Mouse (Mus musculus) limb, embryonic 14.5 days (tissue): ENCODE measurements around the gene Slc13a5. TPM values are rescaled to one million over a fixed set of nuclear protein-coding genes. Genes with fewer than 3 reads are reported as not detected.
A peak's percentile ranks its signal among the peaks of the same experiment; 100 is the strongest.

ENCODE experiments used
- ATAC-seq: fragments of 200-750 bp; cut with Nextera tagmentation; 2 replicates; pipeline ENCODE4 v1.8.0; 2017; ENCODE audit warnings: low read depth, moderate number of reproducible peaks, moderate TSS enrichment; ENCODE audit not compliant: low FRiP score
- DNase-seq: peaks from one replicate; pipeline ENCODE4 v3.0.0-alpha.2; 2015; ENCODE audit warnings: low spot score
- H3K27ac ChIP-seq: fragments of 300-500 bp; sonication (generic); replicated peaks from 2 replicates; pipeline ENCODE4 v1.5.1; 2014; ENCODE audit warnings: low read depth, mild to moderate bottlenecking, low read length, moderate library complexity, mixed read lengths
- H3K27me3 ChIP-seq: fragments of 300-500 bp; sonication (generic); 2 replicates; pipeline ENCODE4 v1.6.1; 2014; ENCODE audit warnings: low read length, mixed read lengths; ENCODE audit not compliant: control insufficient read depth, insufficient read depth
- H3K36me3 ChIP-seq: fragments of 300-500 bp; sonication (generic); 2 replicates; pipeline ENCODE4 v1.6.1; 2014; ENCODE audit warnings: mild to moderate bottlenecking, low read length, moderate library complexity, mixed read lengths; ENCODE audit not compliant: control insufficient read depth, insufficient read depth
- H3K4me1 ChIP-seq: fragments of 300-500 bp; sonication (generic); 2 replicates; pipeline ENCODE4 v1.6.1; 2014; ENCODE audit warnings: antibody characterized with exemption, low read length, mixed read lengths; ENCODE audit not compliant: control insufficient read depth, insufficient read depth
- H3K4me2 ChIP-seq: fragments of 300-500 bp; sonication (generic); replicated peaks from 2 replicates; pipeline ENCODE4 v1.6.1; 2014; ENCODE audit warnings: low read depth, mild to moderate bottlenecking, low read length, moderate library complexity; ENCODE audit not compliant: severe bottlenecking
- H3K4me3 ChIP-seq: fragments of 300-500 bp; sonication (generic); replicated peaks from 2 replicates; pipeline ENCODE4 v1.5.1; 2014; ENCODE audit warnings: low read length
- H3K9ac ChIP-seq: fragments of 300-500 bp; sonication (generic); 2 replicates; pipeline ENCODE4 v1.6.1; 2014; ENCODE audit warnings: mild to moderate bottlenecking, low read depth, low read length, moderate library complexity; ENCODE audit not compliant: severe bottlenecking
- H3K9me3 ChIP-seq: fragments of 300-500 bp; sonication (generic); 2 replicates; pipeline ENCODE4 v1.6.1; 2016; ENCODE audit warnings: low read length; ENCODE audit not compliant: control insufficient read depth
- POLR2A ChIP-seq: fragments of 200-500 bp; IDR thresholded peaks from 2 replicates; pipeline ENCODE4 v1.8.0; 2012; ENCODE audit warnings: inconsistent platforms, mild to moderate bottlenecking, moderate library complexity, borderline replicate concordance; ENCODE audit not compliant: insufficient read depth, insufficient read length; ENCODE audit errors: extremely low read depth
- WGBS: fragments of 180-500 bp; shearing (Covaris S2); extraction: QIAGEN DNeasy Blood & Tissue Kit; methylation state at CpG from one replicate; pipeline ENCODE4 v1.1.7; 2014; 5-methylcytosine and 5-hydroxymethylcytosine counted together
- polyA plus RNA-seq, 2 experiments: library from polyadenylated mRNA; depleted of rRNA in 1 of 2; stranded (reverse) in 1 of 2; unstranded in 1 of 2; fragments of >200 nt; fragmentation: Nextera tagmentation in 1 of 2; extraction: Ambion mirVana in 1 of 2; gene quantifications; 2 replicates each; pipeline versions ENCODE4 v1.2.1 to v1.2.3; 2012 to 2014

The Slc13a5 gene
- polyA plus RNA-seq, 2 experiments: 3.0 to 5.6 TPM

GRCm38 (mm10) chr11:72205256-72205655 lies 61.8 kb downstream of the Slc13a5 start:
- Histone ChIP-seq H3K4me2 (no peak overlapping the region), H3K36me3 (peaks cover 22% of the 10 kb centered on the region), H3K4me3 (peak overlapping the region; percentile 80; the same call in 1 of the 2 replicates), H3K9me3 (no peaks in the 10 kb centered on the region), H3K4me1 (peaks cover 12% of the 10 kb centered on the region), H3K9ac (no peak overlapping the region), H3K27me3 (no peaks in the 10 kb centered on the region), H3K27ac (no peak overlapping the region)
- DNase-seq (no peak), ATAC-seq (no peak)
- no peak for TF ChIP-seq POLR2A
- 83% methylated on average over 6 of the region's 6 CpGs for WGBS

- Histone ChIP-seq H3K4me2 (no peak overlapping the region), H3K36me3 (peaks cover 15% of the 10 kb centered on the region), H3K9ac (no peak overlapping the region), H3K4me1 (peaks cover 12% of the 10 kb centered on the region), H3K27me3 (no peaks in the 10 kb centered on the region), H3K4me3 (no peak overlapping the region), H3K9me3 (no peaks in the 10 kb centered on the region), H3K27ac (no peak overlapping the region)
- ATAC-seq (no peak), DNase-seq (no peak)
- TF ChIP-seq POLR2A: no peak
- 74% methylated on average over 1 of the region's 1 CpGs for whole genome bisulfite sequencing
These were observed 63.6 kb downstream of the Slc13a5 start for GRCm38 (mm10) chr11:72203440-72203839.

GRCm38 (mm10) chr11:72196506-72196905 lies 70.5 kb downstream of the Slc13a5 start:
- Histone ChIP-seq H3K27me3 (no peaks in the 10 kb centered on the region), H3K4me1 (no peaks in the 10 kb centered on the region), H3K9ac (no peak overlapping the region), H3K9me3 (no peaks in the 10 kb centered on the region), H3K27ac (no peak overlapping the region), H3K4me2 (no peak overlapping the region), H3K36me3 (peaks cover 35% of the 10 kb centered on the region), H3K4me3 (no peak overlapping the region)
- DNase-seq (no peak), ATAC-seq (no peak)
- no peak for TF ChIP-seq POLR2A
- WGBS: 91% methylated on average over 8 of the region's 8 CpGs

GRCm38 (mm10) chr11:72194259-72194658 lies 72.8 kb downstream of the Slc13a5 start:
- ATAC-seq (no peak), DNase-seq (no peak)
- Histone ChIP-seq H3K4me3 (no peak overlapping the region), H3K27me3 (no peaks in the 10 kb centered on the region), H3K9ac (no peak overlapping the region), H3K9me3 (no peaks in the 10 kb centered on the region), H3K4me1 (no peaks in the 10 kb centered on the region), H3K27ac (no peak overlapping the region), H3K4me2 (no peak overlapping the region), H3K36me3 (peaks cover 46% of the 10 kb centered on the region)
- 92% methylated on average over 2 of the region's 2 CpGs for WGBS
- TF ChIP-seq POLR2A: no peak

Other genes starting within 250 kb of the Slc13a5 start
- 0.28 TPM in 2 replicates for gene Aipl1, start 229.7 kb downstream of the Slc13a5 start, polyA plus RNA-seq (2012; rRNA removed)
- 0.25 TPM in 1 of 2 replicates, not detected in the other for gene Aipl1, start 229.7 kb downstream of the Slc13a5 start, polyA plus RNA-seq (2014; fragmentation: Nextera tagmentation; extraction: Ambion mirVana)
- gene Pimreg, start 225.2 kb downstream of the Slc13a5 start, polyA plus RNA-seq (2012; rRNA removed): 59.1 and 68.2 TPM in 2 replicates
- gene Pimreg, start 225.2 kb downstream of the Slc13a5 start, polyA plus RNA-seq (2014; fragmentation: Nextera tagmentation; extraction: Ambion mirVana): 87.9 and 88.8 TPM in 2 replicates
- gene Pitpnm3, start 131.4 kb downstream of the Slc13a5 start, polyA plus RNA-seq (2012; rRNA removed): 1.0 and 1.2 TPM in 2 replicates
- 0.28 and 0.40 TPM in 2 replicates for gene Pitpnm3, start 131.4 kb downstream of the Slc13a5 start, polyA plus RNA-seq (2014; fragmentation: Nextera tagmentation; extraction: Ambion mirVana)
- gene Gm43951, start 60.4 kb downstream of the Slc13a5 start, polyA plus RNA-seq (2012; rRNA removed): 1.7 and 2.4 TPM in 2 replicates
- 0.12 TPM in 1 of 2 replicates, not detected in the other for gene Gm43951, start 60.4 kb downstream of the Slc13a5 start, polyA plus RNA-seq (2014; fragmentation: Nextera tagmentation; extraction: Ambion mirVana)
- gene 4933427D14Rik, start 59.8 kb downstream of the Slc13a5 start, polyA plus RNA-seq (2012; rRNA removed): 15.3 and 19.2 TPM in 2 replicates
- 11.1 and 15.6 TPM in 2 replicates for gene 4933427D14Rik, start 59.8 kb downstream of the Slc13a5 start, polyA plus RNA-seq (2014; fragmentation: Nextera tagmentation; extraction: Ambion mirVana)
- gene Txndc17, start 59.7 kb downstream of the Slc13a5 start, polyA plus RNA-seq (2012; rRNA removed): 86.9 and 133 TPM in 2 replicates
- gene Txndc17, start 59.7 kb downstream of the Slc13a5 start, polyA plus RNA-seq (2014; fragmentation: Nextera tagmentation; extraction: Ambion mirVana): 235 and 239 TPM in 2 replicates
- 32.9 and 33.2 TPM in 2 replicates for gene Med31, start 51.6 kb downstream of the Slc13a5 start, polyA plus RNA-seq (2012; rRNA removed)
- 39.0 and 46.2 TPM in 2 replicates for gene Med31, start 51.6 kb downstream of the Slc13a5 start, polyA plus RNA-seq (2014; fragmentation: Nextera tagmentation; extraction: Ambion mirVana)
- gene Xaf1, start 34.4 kb upstream of the Slc13a5 start, polyA plus RNA-seq (2012; rRNA removed): 1.1 and 2.9 TPM in 2 replicates
- gene Xaf1, start 34.4 kb upstream of the Slc13a5 start, polyA plus RNA-seq (2014; fragmentation: Nextera tagmentation; extraction: Ambion mirVana): 1.9 and 2.0 TPM in 2 replicates
- gene Fbxo39, start 47.2 kb upstream of the Slc13a5 start, polyA plus RNA-seq (2012; rRNA removed): not detected in 2 replicates
- not detected in 2 replicates for gene Fbxo39, start 47.2 kb upstream of the Slc13a5 start, polyA plus RNA-seq (2014; fragmentation: Nextera tagmentation; extraction: Ambion mirVana)
- 0.87 and 1.3 TPM in 2 replicates for gene Tekt1, start 95.2 kb upstream of the Slc13a5 start, polyA plus RNA-seq (2012; rRNA removed)
- 1.5 and 2.2 TPM in 2 replicates for gene Tekt1, start 95.2 kb upstream of the Slc13a5 start, polyA plus RNA-seq (2014; fragmentation: Nextera tagmentation; extraction: Ambion mirVana)
- 23.9 and 24.2 TPM in 2 replicates for gene Smtnl2, start 144.5 kb upstream of the Slc13a5 start, polyA plus RNA-seq (2012; rRNA removed)
- gene Smtnl2, start 144.5 kb upstream of the Slc13a5 start, polyA plus RNA-seq (2014; fragmentation: Nextera tagmentation; extraction: Ambion mirVana): 31.9 and 33.2 TPM in 2 replicates
- 4.6 and 4.9 TPM in 2 replicates for gene Ggt6, start 168.3 kb upstream of the Slc13a5 start, polyA plus RNA-seq (2012; rRNA removed)
- 4.8 and 5.9 TPM in 2 replicates for gene Ggt6, start 168.3 kb upstream of the Slc13a5 start, polyA plus RNA-seq (2014; fragmentation: Nextera tagmentation; extraction: Ambion mirVana)
- gene Mybbp1a, start 174.1 kb upstream of the Slc13a5 start, polyA plus RNA-seq (2012; rRNA removed): 103 and 110 TPM in 2 replicates
- gene Mybbp1a, start 174.1 kb upstream of the Slc13a5 start, polyA plus RNA-seq (2014; fragmentation: Nextera tagmentation; extraction: Ambion mirVana): 123 and 127 TPM in 2 replicates
- 15.9 and 16.6 TPM in 2 replicates for gene Spns2, start 222.7 kb upstream of the Slc13a5 start, polyA plus RNA-seq (2012; rRNA removed)
- gene Spns2, start 222.7 kb upstream of the Slc13a5 start, polyA plus RNA-seq (2014; fragmentation: Nextera tagmentation; extraction: Ambion mirVana): 5.9 and 6.3 TPM in 2 replicates